Mouse (Mus musculus): ENCODE data around the gene Hoxd9. TPM values are rescaled to one million over a fixed set of nuclear protein-coding genes. Genes with fewer than 3 reads are reported as not detected.

Gene Hoxd9
- total and polyA plus RNA-seq, 3 experiments: not detected

GRCm38 (mm10) chr2:74696442-74697335 lies 838 bp upstream of the Hoxd9 start:
- no peak overlapping the region for H3K27ac ChIP-seq (ENCODE audit: control insufficient read depth, low read depth, low read length)
- no peak for TF ChIP-seq TAL1 (IDR thresholded peaks at IDR 0.05; ENCODE audit: low read length)
- TF ChIP-seq MEF2A (IDR thresholded peaks at IDR 0.05; ENCODE audit: extremely low read depth, insufficient replicate concordance, low read depth, low read length, poor library complexity, severe bottlenecking): no peak
- TF ChIP-seq MAX (IDR thresholded peaks at IDR 0.05; ENCODE audit: low read length): no peak
- no peak for TF ChIP-seq RAD21 (IDR thresholded peaks at IDR 0.05; ENCODE audit: low read depth, low read length)
- TF ChIP-seq ZC3H11A (IDR thresholded peaks at IDR 0.05; ENCODE audit: low read depth, low read length): no peak
- no peak for TF ChIP-seq NRF1 (IDR thresholded peaks at IDR 0.05; ENCODE audit: insufficient read depth, low read depth, low read length, poor library complexity, severe bottlenecking)
- TF ChIP-seq MAZ (IDR thresholded peaks at IDR 0.05; ENCODE audit: low read depth, low read length): no peak
- TF ChIP-seq POLR2AphosphoS2 (IDR thresholded peaks at IDR 0.05; ENCODE audit: low read length): no peak
- no peak for TF ChIP-seq HCFC1 (IDR thresholded peaks at IDR 0.05; ENCODE audit: low read depth, low read length)
- TF ChIP-seq NELFE (IDR thresholded peaks at IDR 0.05; ENCODE audit: low read depth, low read length): no peak
- no peaks in the 10 kb centered on the region; a peak in 2 of 4 replicates for H3K27me3 ChIP-seq (ENCODE audit: control insufficient read depth in 1 of 2, insufficient read depth in 2 of 2, low read length in 2 of 2)
- H3K9me3 ChIP-seq (replicated peaks; ENCODE audit: insufficient read depth, low read length): no peaks in the 10 kb centered on the region
- no peak overlapping the region for H3K4me3 ChIP-seq (ENCODE audit: control insufficient read depth in 1 of 2, insufficient read depth in 1 of 2, low read depth in 2 of 2, low read length in 2 of 2)
- no peak overlapping the region for H3K9ac ChIP-seq (ENCODE audit: control insufficient read depth, low read depth, low read length, poor library complexity, severe bottlenecking)
- no peaks in the 10 kb centered on the region for H3K36me3 ChIP-seq (ENCODE audit: control insufficient read depth in 1 of 2, insufficient read depth in 2 of 2, low read length in 2 of 2)
- H3K4me1 ChIP-seq (ENCODE audit: control insufficient read depth in 1 of 2, insufficient read depth in 2 of 2, low read length in 2 of 2): no peaks in the 10 kb centered on the region
- no peak for DNase-seq (ENCODE audit: low read depth, low spot score)
- H3K79me2 ChIP-seq (ENCODE audit: control insufficient read depth, insufficient read depth, low read length, poor library complexity): no peaks in the 10 kb centered on the region

- DNase-seq (ENCODE audit: low read depth, low spot score): no peak
- H3K36me3 ChIP-seq (ENCODE audit: control insufficient read depth in 1 of 2, insufficient read depth in 2 of 2, low read length in 2 of 2): no peaks in the 10 kb centered on the region
- H3K27ac ChIP-seq (ENCODE audit: control insufficient read depth, low read depth, low read length): no peak overlapping the region
- no peaks in the 10 kb centered on the region for H3K9me3 ChIP-seq (replicated peaks; ENCODE audit: insufficient read depth, low read length)
- H3K27me3 ChIP-seq (ENCODE audit: control insufficient read depth in 1 of 2, insufficient read depth in 2 of 2, low read length in 2 of 2): no peaks in the 10 kb centered on the region; a peak in 2 of 4 replicates
- TF ChIP-seq SMC3 (IDR thresholded peaks at IDR 0.05; ENCODE audit: low read depth, low read length): no peak
- no peak for TF ChIP-seq ETS1 (IDR thresholded peaks at IDR 0.05; ENCODE audit: low read depth, low read length)
- TF ChIP-seq MYB (IDR thresholded peaks at IDR 0.05; ENCODE audit: low read depth, low read length): no peak
- no peak for TF ChIP-seq MAX (IDR thresholded peaks at IDR 0.05; ENCODE audit: low read length)
- TF ChIP-seq TCF12 (IDR thresholded peaks at IDR 0.05; ENCODE audit: low read depth, low read length): no peak
- TF ChIP-seq MXI1 (IDR thresholded peaks at IDR 0.05; ENCODE audit: low read depth, low read length): no peak
- TF ChIP-seq MEF2A (IDR thresholded peaks at IDR 0.05; ENCODE audit: extremely low read depth, insufficient replicate concordance, low read depth, low read length, poor library complexity, severe bottlenecking): no peak
- no peak overlapping the region for H3K9ac ChIP-seq (ENCODE audit: control insufficient read depth, low read depth, low read length, poor library complexity, severe bottlenecking)
- H3K4me1 ChIP-seq (ENCODE audit: control insufficient read depth in 1 of 2, insufficient read depth in 2 of 2, low read length in 2 of 2): no peaks in the 10 kb centered on the region
- H3K4me3 ChIP-seq (ENCODE audit: control insufficient read depth in 1 of 2, insufficient read depth in 1 of 2, low read depth in 2 of 2, low read length in 2 of 2): no peak overlapping the region
- H3K79me2 ChIP-seq (ENCODE audit: control insufficient read depth, insufficient read depth, low read length, poor library complexity): no peaks in the 10 kb centered on the region
These were observed 900 bp downstream of the Hoxd9 start for GRCm38 (mm10) chr2:74698201-74699052.
